Mouse (Mus musculus): Measurements from ENCODE around the gene Pde3a.

- no peak for TF ChIP-seq GATA1 (IDR thresholded peaks at IDR 0.05; ENCODE audit: borderline replicate concordance, low read length)
- TF ChIP-seq FLI1 (IDR thresholded peaks at IDR 0.05; ENCODE audit: low read length), result no peak
Measured at GRCm38 (mm10) chr6:141495634-141496418, 246.8 kb downstream of the Pde3a start.
